Mouse (Mus musculus): Measurements from ENCODE around the gene Fhit. TPM values are rescaled to one million over a fixed set of nuclear protein-coding genes. Genes with fewer than 3 reads are reported as not detected.

Gene Fhit
- polyA plus RNA-seq, 1 experiment from 2014 or later: 6.7 TPM

DNA sequence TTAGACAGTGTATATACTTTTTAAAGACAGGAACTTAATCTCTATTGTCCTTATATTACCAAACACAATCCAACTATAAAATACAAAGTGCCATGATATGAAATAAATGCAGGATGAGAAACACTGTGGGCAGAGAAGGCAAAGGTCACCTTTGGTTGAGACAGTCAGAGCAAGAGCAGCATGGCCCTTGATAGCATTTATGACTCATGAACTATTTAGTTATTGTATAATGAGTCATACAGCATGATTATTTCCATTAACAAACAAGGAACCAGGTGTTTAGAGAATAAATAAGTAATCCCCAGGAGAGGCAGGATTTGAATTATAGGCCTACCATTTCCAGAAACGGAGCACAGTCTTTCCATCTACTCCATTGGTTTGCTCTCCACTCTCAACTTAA lies 503.6 kb downstream of the Fhit start:
- H3K27ac ChIP-seq (ENCODE audit: low read length): no peak overlapping the region
- no peaks in the 10 kb centered on the region for H3K27me3 ChIP-seq (ENCODE audit: insufficient read depth, low read length)
- H3K9me3 ChIP-seq (ENCODE audit: low read length): no peaks in the 10 kb centered on the region
- no peak overlapping the region for H3K4me2 ChIP-seq (replicated peaks; ENCODE audit: low read depth, low read length)
- H3K4me1 ChIP-seq (ENCODE audit: insufficient read depth, low read length): no peaks in the 10 kb centered on the region
- WGBS: 74% methylated on average over 1 of the region's 1 CpGs
- no peak for ATAC-seq (ENCODE audit: low FRiP score, low TSS enrichment)
- H3K36me3 ChIP-seq (ENCODE audit: insufficient read depth, low read length): no peaks in the 10 kb centered on the region
- no peak overlapping the region for H3K9ac ChIP-seq (replicated peaks; ENCODE audit: low read length)
- H3K4me3 ChIP-seq (ENCODE audit: low read length): no peak overlapping the region

DNA sequence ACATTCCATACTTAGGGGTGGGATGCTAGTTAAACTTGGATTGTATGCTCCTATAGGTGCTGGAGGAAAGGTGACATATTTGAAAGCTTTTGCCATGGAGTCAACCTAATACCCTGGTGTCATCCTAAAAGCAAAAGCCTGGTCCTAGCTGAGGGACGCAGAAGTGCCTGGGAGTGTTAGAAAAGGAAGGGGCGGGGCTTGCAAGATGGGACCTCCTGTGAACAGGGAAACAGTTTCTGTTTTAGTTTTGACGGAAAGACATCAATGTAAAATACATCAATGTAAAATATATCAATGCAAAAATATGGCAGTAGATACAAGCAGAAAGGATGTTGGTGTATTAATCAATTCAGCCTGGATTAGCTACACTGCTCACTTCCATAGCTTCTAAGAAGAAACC lies 504.5 kb downstream of the Fhit start:
- no peak overlapping the region for H3K4me2 ChIP-seq (replicated peaks; ENCODE audit: low read depth, low read length)
- H3K9me3 ChIP-seq (ENCODE audit: low read length): no peaks in the 10 kb centered on the region
- no peaks in the 10 kb centered on the region for H3K36me3 ChIP-seq (ENCODE audit: insufficient read depth, low read length)
- H3K27ac ChIP-seq (ENCODE audit: low read length): no peak overlapping the region
- no peaks in the 10 kb centered on the region for H3K27me3 ChIP-seq (ENCODE audit: insufficient read depth, low read length)
- WGBS: 90% methylated on average over 3 of the region's 3 CpGs
- no peak overlapping the region for H3K9ac ChIP-seq (replicated peaks; ENCODE audit: low read length)
- H3K4me1 ChIP-seq (ENCODE audit: insufficient read depth, low read length): no peaks in the 10 kb centered on the region
- no peak for ATAC-seq (ENCODE audit: low FRiP score, low TSS enrichment)
- no peak overlapping the region for H3K4me3 ChIP-seq (ENCODE audit: low read length)

DNA sequence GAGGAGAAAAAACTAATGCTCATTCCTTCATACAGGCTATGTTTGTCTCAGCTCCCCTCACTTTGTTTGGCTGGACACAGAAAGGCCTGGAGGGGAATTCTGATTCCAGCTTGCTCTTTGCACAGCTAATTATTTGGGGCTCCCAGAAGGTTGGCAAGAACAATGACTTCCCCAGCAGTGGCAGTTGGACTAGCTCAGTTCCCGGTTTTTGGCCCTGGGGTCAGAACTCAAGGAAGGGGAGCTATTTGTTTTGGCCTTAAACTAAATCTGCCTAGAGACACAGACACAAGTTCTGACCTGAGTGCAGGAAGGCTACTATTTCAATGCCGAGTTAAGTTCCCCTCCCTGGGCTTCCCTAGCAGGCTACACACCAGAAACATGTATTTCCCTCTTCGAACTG lies 506.0 kb downstream of the Fhit start:
- no peaks in the 10 kb centered on the region for H3K36me3 ChIP-seq (ENCODE audit: insufficient read depth, low read length)
- H3K27ac ChIP-seq (ENCODE audit: low read length): peak overlapping the region; percentile 38; the same call in 1 of the 2 replicates
- H3K4me1 ChIP-seq (ENCODE audit: insufficient read depth, low read length): no peaks in the 10 kb centered on the region
- no peaks in the 10 kb centered on the region for H3K9me3 ChIP-seq (ENCODE audit: low read length)
- H3K27me3 ChIP-seq (ENCODE audit: insufficient read depth, low read length): no peaks in the 10 kb centered on the region
- no peak overlapping the region for H3K4me2 ChIP-seq (replicated peaks; ENCODE audit: low read depth, low read length)
- no peak overlapping the region for H3K4me3 ChIP-seq (ENCODE audit: low read length)
- peak; percentile 57; the same call in 1 of the 2 replicates for ATAC-seq (ENCODE audit: low FRiP score, low TSS enrichment)
- H3K9ac ChIP-seq (replicated peaks; ENCODE audit: low read length): no peak overlapping the region
- 27% methylated on average over 3 of the region's 3 CpGs for WGBS

DNA sequence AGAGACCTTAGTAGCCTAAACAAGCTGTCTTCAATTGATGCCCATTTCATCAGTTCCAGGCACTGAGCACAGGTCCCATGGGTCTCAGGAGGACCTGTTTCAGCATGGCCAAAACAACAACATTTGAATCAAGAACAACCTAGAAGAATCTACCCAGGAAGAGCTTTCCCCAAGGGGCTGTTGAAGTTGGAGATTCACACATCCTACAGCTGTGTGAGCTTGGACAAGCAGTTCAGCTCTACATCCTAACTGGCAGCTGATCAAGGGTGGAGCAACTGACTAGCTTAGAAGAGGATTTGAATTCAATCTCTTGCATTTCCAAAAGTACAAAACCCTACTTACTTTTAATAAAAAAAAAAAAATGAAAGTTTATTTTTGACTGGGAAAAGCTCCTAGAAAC lies 514.0 kb downstream of the Fhit start:
- no peak for ATAC-seq (ENCODE audit: low FRiP score, low TSS enrichment)
- H3K27ac ChIP-seq (ENCODE audit: low read length): no peak overlapping the region
- no peaks in the 10 kb centered on the region for H3K4me1 ChIP-seq (ENCODE audit: insufficient read depth, low read length)
- H3K4me2 ChIP-seq (replicated peaks; ENCODE audit: low read depth, low read length): no peak overlapping the region
- H3K4me3 ChIP-seq (ENCODE audit: low read length): no peak overlapping the region
- H3K9me3 ChIP-seq (ENCODE audit: low read length): no peaks in the 10 kb centered on the region
- no peaks in the 10 kb centered on the region for H3K27me3 ChIP-seq (ENCODE audit: insufficient read depth, low read length)
- no peaks in the 10 kb centered on the region for H3K36me3 ChIP-seq (ENCODE audit: insufficient read depth, low read length)
- H3K9ac ChIP-seq (replicated peaks; ENCODE audit: low read length): no peak overlapping the region

DNA sequence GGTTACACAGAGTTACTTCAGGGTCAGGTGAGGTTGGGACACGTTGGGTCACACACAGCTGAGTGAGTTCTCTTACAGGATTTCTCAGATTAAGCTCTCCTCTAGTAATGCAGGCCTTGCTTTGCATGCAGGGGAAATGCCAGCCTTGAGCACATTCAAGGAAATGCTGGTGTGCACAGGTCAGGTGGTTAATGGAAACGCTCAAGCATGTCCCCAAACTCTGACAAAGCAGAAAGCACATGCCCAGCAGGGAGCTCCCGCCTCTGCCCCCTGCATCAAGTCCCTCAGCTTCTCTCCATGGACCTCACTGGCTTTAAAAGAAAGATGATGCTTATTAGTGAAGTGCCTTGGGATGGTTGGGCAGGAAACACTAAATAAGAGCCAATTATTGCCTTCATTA lies 530.1 kb downstream of the Fhit start:
- WGBS: 46% methylated on average over 3 of the region's 3 CpGs
- H3K36me3 ChIP-seq (ENCODE audit: insufficient read depth, low read length): no peaks in the 10 kb centered on the region
- no peaks in the 10 kb centered on the region for H3K4me1 ChIP-seq (ENCODE audit: insufficient read depth, low read length)
- no peak overlapping the region for H3K27ac ChIP-seq (ENCODE audit: low read length)
- H3K9me3 ChIP-seq (ENCODE audit: low read length): no peaks in the 10 kb centered on the region
- no peak overlapping the region for H3K4me3 ChIP-seq (ENCODE audit: low read length)
- peak; percentile 70; the same call in 1 of the 2 replicates for ATAC-seq (ENCODE audit: low FRiP score, low TSS enrichment)
- H3K4me2 ChIP-seq (replicated peaks; ENCODE audit: low read depth, low read length): no peak overlapping the region
- H3K27me3 ChIP-seq (ENCODE audit: insufficient read depth, low read length): no peaks in the 10 kb centered on the region
- no peak overlapping the region for H3K9ac ChIP-seq (replicated peaks; ENCODE audit: low read length)

DNA sequence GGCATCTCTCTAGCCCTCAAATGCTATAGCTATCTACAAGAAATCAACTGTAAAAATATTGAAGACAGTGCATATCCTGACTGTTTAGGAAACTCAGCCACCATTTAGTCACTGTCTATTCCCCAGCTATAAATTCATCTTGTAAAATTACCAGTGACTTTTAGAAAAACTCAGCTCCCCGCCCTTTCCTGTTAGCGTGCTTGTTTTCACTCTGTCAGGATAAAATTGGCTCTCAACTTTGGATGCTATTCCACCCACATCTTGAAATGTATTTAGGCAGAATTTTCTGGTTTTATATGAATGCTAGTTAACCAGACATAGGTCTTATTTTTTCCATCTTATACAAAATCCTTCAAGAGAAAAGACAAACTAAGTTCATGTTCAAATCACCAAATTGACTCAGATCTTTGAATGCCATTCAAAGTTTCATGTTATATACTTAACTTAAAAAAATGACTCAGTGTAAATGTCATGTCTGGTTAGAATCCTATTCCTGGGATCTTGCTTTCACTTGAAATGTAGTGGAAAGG lies 530.9 kb downstream of the Fhit start:
- ATAC-seq (ENCODE audit: low FRiP score, low TSS enrichment): no peak
- Histone ChIP-seq H3K9me3 (ENCODE audit: low read length) (no peaks in the 10 kb centered on the region), H3K27me3 (ENCODE audit: insufficient read depth, low read length) (no peaks in the 10 kb centered on the region), H3K36me3 (ENCODE audit: insufficient read depth, low read length) (no peaks in the 10 kb centered on the region), H3K27ac (ENCODE audit: low read length) (no peak overlapping the region), H3K4me3 (ENCODE audit: low read length) (no peak overlapping the region), H3K4me1 (ENCODE audit: insufficient read depth, low read length) (no peaks in the 10 kb centered on the region), H3K4me2 (replicated peaks; ENCODE audit: low read depth, low read length) (no peak overlapping the region), H3K9ac (replicated peaks; ENCODE audit: low read length) (no peak overlapping the region)
- 75% methylated on average over 2 of the region's 2 CpGs for WGBS

DNA sequence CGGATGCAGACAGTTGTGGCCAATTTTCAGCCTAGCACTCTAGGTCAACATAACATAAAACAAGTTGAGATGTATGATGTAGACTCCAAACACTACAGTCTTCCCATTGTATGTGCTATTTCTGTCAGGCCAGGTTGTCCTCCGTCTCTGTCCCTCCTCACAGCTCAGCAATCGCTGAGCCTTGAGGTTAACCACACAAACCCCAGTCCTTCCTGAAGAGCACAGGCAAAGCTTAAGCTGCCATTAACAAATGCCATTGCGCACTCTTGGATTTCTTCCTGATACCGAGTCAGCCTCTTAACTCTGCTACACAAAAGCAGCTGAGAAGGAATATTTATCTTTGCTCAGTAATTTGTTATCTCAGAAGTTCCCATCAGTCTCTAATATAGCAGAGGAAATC lies 568.4 kb downstream of the Fhit start:
- 81% methylated on average over 5 of the region's 5 CpGs for WGBS
- no peak overlapping the region for H3K4me3 ChIP-seq (ENCODE audit: low read length)
- no peaks in the 10 kb centered on the region for H3K4me1 ChIP-seq (ENCODE audit: insufficient read depth, low read length)
- H3K4me2 ChIP-seq (replicated peaks; ENCODE audit: low read depth, low read length): no peak overlapping the region
- no peak overlapping the region for H3K27ac ChIP-seq (ENCODE audit: low read length)
- no peaks in the 10 kb centered on the region for H3K27me3 ChIP-seq (ENCODE audit: insufficient read depth, low read length)
- H3K9me3 ChIP-seq (ENCODE audit: low read length): no peaks in the 10 kb centered on the region
- H3K9ac ChIP-seq (replicated peaks; ENCODE audit: low read length): no peak overlapping the region
- no peaks in the 10 kb centered on the region for H3K36me3 ChIP-seq (ENCODE audit: insufficient read depth, low read length)
- ATAC-seq (ENCODE audit: low FRiP score, low TSS enrichment): no peak

DNA sequence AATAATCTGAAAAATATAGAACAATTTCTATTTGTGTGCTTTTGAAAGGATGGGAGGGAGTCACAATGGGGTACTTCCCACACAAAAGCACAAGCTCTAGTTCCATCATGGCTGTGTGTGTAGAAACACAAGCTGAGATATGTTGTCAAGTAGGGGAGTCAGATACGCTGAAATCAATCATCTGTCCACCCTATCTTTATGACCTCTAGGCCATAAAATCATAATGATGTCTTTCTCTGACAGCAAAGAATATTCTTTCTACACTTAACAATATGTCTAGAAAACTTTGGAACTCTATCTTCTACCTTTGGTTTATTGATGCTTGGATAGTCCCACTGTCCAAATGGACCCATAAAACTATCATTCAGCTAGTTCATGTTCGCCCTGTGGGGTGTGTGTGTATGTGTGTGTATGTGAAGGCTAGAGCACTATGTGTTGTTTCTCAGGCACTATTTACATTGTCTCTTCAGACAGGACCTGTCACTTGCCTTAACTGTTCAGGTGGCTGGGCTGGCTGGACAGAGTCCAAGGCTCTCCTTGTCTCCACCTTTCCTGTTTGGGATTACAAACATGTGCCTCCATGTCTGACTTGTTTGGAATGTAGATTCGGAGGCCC lies 592.8 kb downstream of the Fhit start:
- whole genome bisulfite sequencing: 70% methylated on average over 3 of the region's 3 CpGs
- Histone ChIP-seq H3K4me1 (ENCODE audit: insufficient read depth, low read length) (no peaks in the 10 kb centered on the region), H3K27ac (ENCODE audit: low read length) (no peak overlapping the region), H3K9me3 (ENCODE audit: low read length) (no peaks in the 10 kb centered on the region), H3K4me2 (replicated peaks; ENCODE audit: low read depth, low read length) (no peak overlapping the region), H3K36me3 (ENCODE audit: insufficient read depth, low read length) (no peaks in the 10 kb centered on the region), H3K27me3 (ENCODE audit: insufficient read depth, low read length) (no peaks in the 10 kb centered on the region), H3K4me3 (ENCODE audit: low read length) (no peak overlapping the region), H3K9ac (replicated peaks; ENCODE audit: low read length) (no peak overlapping the region)
- ATAC-seq (ENCODE audit: low FRiP score, low TSS enrichment): no peak

DNA sequence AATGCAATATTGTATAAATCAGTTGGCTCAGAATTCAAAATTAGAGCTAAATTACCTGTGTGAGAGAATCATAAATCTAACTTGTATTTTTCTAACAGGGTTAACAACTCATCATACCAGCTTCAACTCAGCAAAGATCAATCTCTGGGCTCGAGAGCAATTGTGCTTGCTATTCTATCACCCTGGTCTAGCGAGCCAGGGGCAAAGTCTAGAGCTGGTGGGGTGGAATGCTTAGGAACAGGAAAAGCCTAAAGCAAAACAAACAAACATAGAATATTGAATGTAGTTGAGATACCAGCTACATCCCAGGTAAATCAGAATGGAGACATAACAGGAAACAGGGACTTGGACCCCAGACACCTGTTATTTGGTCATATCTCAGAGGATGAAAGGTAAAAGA lies 594.1 kb downstream of the Fhit start:
- Histone ChIP-seq H3K27me3 (ENCODE audit: insufficient read depth, low read length) (no peaks in the 10 kb centered on the region), H3K36me3 (ENCODE audit: insufficient read depth, low read length) (no peaks in the 10 kb centered on the region), H3K9me3 (ENCODE audit: low read length) (no peaks in the 10 kb centered on the region), H3K4me1 (ENCODE audit: insufficient read depth, low read length) (no peaks in the 10 kb centered on the region), H3K27ac (ENCODE audit: low read length) (no peak overlapping the region), H3K4me3 (ENCODE audit: low read length) (no peak overlapping the region), H3K4me2 (replicated peaks; ENCODE audit: low read depth, low read length) (no peak overlapping the region), H3K9ac (replicated peaks; ENCODE audit: low read length) (no peak overlapping the region)
- no peak for ATAC-seq (ENCODE audit: low FRiP score, low TSS enrichment)
- 71% methylated on average over 2 of the region's 2 CpGs for WGBS

DNA sequence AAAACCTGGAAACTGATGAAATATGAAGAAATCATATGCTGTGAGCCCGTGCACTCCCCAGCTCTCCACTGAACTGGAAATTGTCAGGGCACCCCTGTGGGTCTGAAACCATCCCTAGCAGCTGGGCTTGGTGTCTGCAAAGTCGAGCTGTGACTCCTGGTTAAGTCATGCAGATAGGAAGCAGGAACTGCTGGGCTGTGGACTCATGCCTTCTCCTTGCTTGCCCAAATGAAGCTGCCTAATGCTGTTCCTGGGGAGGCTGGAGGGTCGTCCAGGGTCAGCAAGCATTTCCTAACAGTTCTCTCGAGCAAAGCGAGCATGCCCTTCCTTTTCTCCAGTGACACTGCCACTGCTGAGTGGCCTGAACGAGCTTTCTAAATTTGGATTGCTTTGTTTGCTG lies 607.1 kb downstream of the Fhit start:
- H3K4me3 ChIP-seq (ENCODE audit: low read length): no peak overlapping the region
- H3K9ac ChIP-seq (replicated peaks; ENCODE audit: low read length): no peak overlapping the region
- no peaks in the 10 kb centered on the region for H3K27me3 ChIP-seq (ENCODE audit: insufficient read depth, low read length)
- H3K4me1 ChIP-seq (ENCODE audit: insufficient read depth, low read length): 0 out of 2 replicates have a peak, but pooled peaks cover 5% of the 10 kb centered on the region
- WGBS: 22% methylated on average over 6 of the region's 6 CpGs
- H3K36me3 ChIP-seq (ENCODE audit: insufficient read depth, low read length): no peaks in the 10 kb centered on the region
- ATAC-seq (ENCODE audit: low FRiP score, low TSS enrichment): peak; percentile 71; the same call in 1 of the 2 replicates
- H3K4me2 ChIP-seq (replicated peaks; ENCODE audit: low read depth, low read length): no peak overlapping the region
- H3K9me3 ChIP-seq (ENCODE audit: low read length): no peaks in the 10 kb centered on the region
- H3K27ac ChIP-seq (ENCODE audit: low read length): no peak overlapping the region

Measured in kidney, embryonic 16.5 days (tissue).